ENCODE assay signal across 16 mouse cellular contexts in genomic region chr12:40268313-40268712, GRCm38 (mm10). TPM values are rescaled to one million over a fixed set of nuclear protein-coding genes. Genes with fewer than 3 reads are reported as not detected.
DNase-seq lines count a peak whose midpoint lies in the region.
"Had no signal": no experiment of that assay in that cellular context is flagged by ENCODE, and none has a peak within 500 bp of the region (broad histone marks: within the 10 kb centered on the region; RNA-seq: fewer than 3 reads in every experiment).

No protein-coding gene starts in this region.

- peak; percentile 15 for DNase-seq in adrenal gland, postnatal 10 days
- DNase-seq in adrenal gland, adult 18-20 months (ENCODE audit: low spot score in 2 of 2) = no peak
- peak; percentile 40 for DNase-seq in lung, postnatal 25 days (ENCODE audit: low spot score)
- no peak for DNase-seq in lung, postnatal 14 days
- DNase-seq in adipocyte (ENCODE audit: low spot score) = peak; percentile 83
- DNase-seq: adrenal gland, adult 8-10 months; adrenal gland, postnatal 25 days; B cell, adult 2 months; cerebellum, adult 11 months; cerebellum, adult 18-20 months; cerebellum, adult 8-10 months; cerebellum, adult 9-11 months; cerebellum, postnatal 14 days; cerebellum, postnatal 36 days; embryo, embryonic 11 days; forebrain, postnatal 0 days had no signal

RNA-seq across cellular contexts. Expression of gene Ifrd1, which starts 20.0 kb away (rescaled TPM):
- 100 to 1,000 TPM; 143 to 154 TPM for total RNA-seq in adrenal gland, postnatal 10 days (2021)
- 100 to 1,000 TPM; 177 to 248 TPM for total RNA-seq in adrenal gland, adult 18-20 months (2021)

Comparison
In these comparisons a context has a peak if more than half of its experiments do, and no peak if none do; other contexts are left out.
1. DNase-seq: peak in adrenal gland, postnatal 10 days (single experiment), lung, postnatal 25 days (single experiment) and adipocyte (single experiment); none in adrenal gland, adult 18-20 months (0 of 2) and lung, postnatal 14 days (single experiment).